Mouse (Mus musculus) liver, postnatal 0 days (tissue): ENCODE measurements around the gene Rab5if. TPM values are rescaled to one million over a fixed set of nuclear protein-coding genes. Genes with fewer than 3 reads are reported as not detected.
"Not testable (repeated sequence)": the region's sequence is repeated elsewhere in the genome, so short reads cannot be mapped to it uniquely, and the experiment has no call there.

Experiments
- ATAC-seq: fragments of 200-750 bp; cut with Nextera tagmentation; 2 replicates; pipeline ENCODE4 v1.8.0; 2017; ENCODE audit warnings: mild to moderate bottlenecking, moderate library complexity
- DNase-seq: peaks from one replicate; pipeline ENCODE4 v3.0.0-alpha.2; 2016
- H3K27ac ChIP-seq: fragments of 300-500 bp; sonication (generic); 2 replicates; pipeline ENCODE4 v1.5.1; 2014; ENCODE audit warnings: antibody characterized with exemption, moderate library complexity, mild to moderate bottlenecking, low read depth
- H3K27me3 ChIP-seq: fragments of 300-500 bp; sonication (generic); 2 replicates; pipeline ENCODE4 v1.6.1; 2014; ENCODE audit warnings: low read length, control low read depth, mixed read lengths; ENCODE audit not compliant: insufficient read depth
- H3K36me3 ChIP-seq: fragments of 300-500 bp; sonication (generic); replicated peaks from 2 replicates; pipeline ENCODE4 v1.6.1; 2014; ENCODE audit warnings: mild to moderate bottlenecking, control low read depth, low read length, moderate library complexity, mixed read lengths; ENCODE audit not compliant: insufficient read depth
- H3K4me1 ChIP-seq: fragments of 300-500 bp; sonication (generic); 2 replicates; pipeline ENCODE4 v1.6.1; 2014; ENCODE audit warnings: antibody characterized with exemption, mild to moderate bottlenecking, control low read depth; ENCODE audit not compliant: insufficient read depth
- H3K4me2 ChIP-seq: fragments of 300-500 bp; sonication (generic); 2 replicates; pipeline ENCODE4 v1.6.1; 2014; ENCODE audit warnings: low read depth, mild to moderate bottlenecking, low read length, moderate library complexity, mixed read lengths
- H3K4me3 ChIP-seq: fragments of 300-500 bp; sonication (generic); 2 replicates; pipeline ENCODE4 v1.5.1; 2014; ENCODE audit warnings: low read depth, low read length
- H3K9ac ChIP-seq: fragments of 300-500 bp; sonication (generic); replicated peaks from 2 replicates; pipeline ENCODE4 v1.6.1; 2014; ENCODE audit warnings: mild to moderate bottlenecking, moderate library complexity
- H3K9me3 ChIP-seq: fragments of 300-500 bp; sonication (generic); 2 replicates; pipeline ENCODE4 v1.6.1; 2016; ENCODE audit warnings: mild to moderate bottlenecking, control low read depth, low read length, mixed read lengths
- CTCF ChIP-seq: sonication (generic); IDR thresholded peaks from 2 replicates; pipeline ENCODE4 v1.5.1; 2016; ENCODE audit warnings: antibody characterized with exemption, low read depth
- EP300 ChIP-seq: IDR thresholded peaks from 2 replicates; pipeline ENCODE4 v1.6.1; 2016; ENCODE audit warnings: antibody characterized with exemption, low read depth, mild to moderate bottlenecking
- WGBS: fragments of 180-500 bp; shearing (Covaris S2); extraction: QIAGEN DNeasy Blood & Tissue Kit; methylation state at CpG from one replicate; pipeline ENCODE4 v1.1.7; 2014; ENCODE audit not compliant: insufficient replicate concordance; 5-methylcytosine and 5-hydroxymethylcytosine counted together
- polyA plus RNA-seq: library from polyadenylated mRNA; unstranded; fragments of >200 nt; fragmentation: Nextera tagmentation; extraction: Ambion mirVana; gene quantifications from 2 replicates; pipeline ENCODE4 v1.2.1, GENCODE M21; 2015

The Rab5if gene
- polyA plus RNA-seq, 1 experiment from 2014 or later, result 190 TPM

GRCm38 (mm10) chr2:156913191-156913590, 50.3 kb downstream of the Rab5if start:
- DNase-seq, result no peak
- Histone ChIP-seq H3K27me3 (no peaks in the 10 kb centered on the region), H3K27ac (no peak overlapping the region), H3K9me3 (no peaks in the 10 kb centered on the region), H3K36me3 (no peaks in the 10 kb centered on the region), H3K4me2 (no peak overlapping the region), H3K4me1 (peaks cover 3% of the 10 kb centered on the region; the same call in 1 of the 2 replicates), H3K4me3 (no peak overlapping the region), H3K9ac (no peak overlapping the region)
- no peak for TF ChIP-seq CTCF
- no peak for TF ChIP-seq EP300
- WGBS, result 69% methylated on average over 5 of the region's 5 CpGs
- ATAC-seq, result no peak

DNA sequence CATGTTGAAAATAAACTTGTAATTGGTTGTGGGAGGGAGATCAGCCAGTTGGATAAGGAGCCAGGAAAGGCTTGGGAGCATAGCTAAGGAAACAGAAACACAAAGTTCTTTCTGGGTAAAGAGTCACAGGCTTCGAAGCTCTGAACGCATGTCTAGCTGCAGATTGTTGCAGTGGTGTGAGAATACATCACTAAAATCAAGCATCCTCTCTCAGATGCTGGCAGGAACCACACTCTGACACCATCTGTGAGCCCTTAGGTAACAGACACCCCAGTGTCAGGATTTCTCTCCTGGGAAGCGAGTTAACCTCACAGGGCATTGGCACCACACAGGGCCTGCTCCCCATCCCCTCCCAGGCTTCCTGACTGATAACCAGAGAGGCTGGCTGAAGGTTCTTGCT, 52.6 kb downstream of the Rab5if start:
- Histone ChIP-seq H3K9me3 (no peaks in the 10 kb centered on the region), H3K4me3 (no peak overlapping the region), H3K36me3 (no peaks in the 10 kb centered on the region), H3K4me2 (no peak overlapping the region), H3K9ac (no peak overlapping the region), H3K27me3 (no peaks in the 10 kb centered on the region), H3K27ac (no peak overlapping the region), H3K4me1 (peaks cover 5% of the 10 kb centered on the region; the same call in 1 of the 2 replicates)
- 68% methylated on average over 3 of the region's 3 CpGs for WGBS
- TF ChIP-seq EP300, result no peak
- TF ChIP-seq CTCF, result no peak
- DNase-seq (no peak), ATAC-seq (no peak)

GRCm38 (mm10) chr2:156916419-156917125, 53.6 kb downstream of the Rab5if start:
- H3K4me1 ChIP-seq, result peaks cover 5% of the 10 kb centered on the region; the same call in 1 of the 2 replicates
- H3K36me3 ChIP-seq, result no peaks in the 10 kb centered on the region
- H3K4me3 ChIP-seq, result no peak overlapping the region
- H3K9me3 ChIP-seq, result no peaks in the 10 kb centered on the region
- WGBS, result 91% methylated on average over 3 of the region's 3 CpGs
- no peak for TF ChIP-seq EP300
- TF ChIP-seq CTCF, result no peak
- no peaks in the 10 kb centered on the region for H3K27me3 ChIP-seq
- H3K4me2 ChIP-seq, result no peak overlapping the region
- DNase-seq (no peak), ATAC-seq (no peak)
- H3K27ac ChIP-seq, result no peak overlapping the region
- H3K9ac ChIP-seq, result no peak overlapping the region

DNA sequence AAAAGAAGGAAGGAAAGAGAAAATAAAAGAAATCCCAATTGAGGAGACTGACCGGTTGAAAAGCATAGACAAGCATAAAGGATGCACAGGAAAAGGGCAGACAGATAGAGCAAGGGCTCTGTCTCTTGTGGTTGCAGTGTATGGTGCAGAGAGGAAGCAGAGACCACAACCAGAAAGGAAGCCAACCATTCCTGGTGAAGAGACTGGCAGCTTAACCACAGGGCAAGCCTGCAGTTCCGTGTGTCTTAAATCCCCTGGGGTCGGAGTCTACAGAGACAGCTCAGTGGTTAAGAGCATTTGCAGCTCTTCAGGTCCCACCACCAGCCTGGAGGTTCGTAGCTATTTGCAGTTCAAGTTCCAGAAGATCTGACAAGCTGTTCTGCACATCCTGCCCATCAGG, 55.6 kb downstream of the Rab5if start:
- Histone ChIP-seq H3K9me3 (no peaks in the 10 kb centered on the region), H3K4me3 (no peak overlapping the region), H3K9ac (no peak overlapping the region), H3K27me3 (no peaks in the 10 kb centered on the region), H3K27ac (no peak overlapping the region), H3K4me1 (peaks cover 9% of the 10 kb centered on the region; the same call in 1 of the 2 replicates), H3K36me3 (no peaks in the 10 kb centered on the region), H3K4me2 (no peak overlapping the region)
- ATAC-seq (no peak; the same call in 1 of the 2 replicates), DNase-seq (peak; percentile 26)
- 24% methylated on average over 4 of the region's 4 CpGs for WGBS
- TF ChIP-seq EP300, result no peak
- no peak for TF ChIP-seq CTCF

- not testable (repeated sequence) for H3K36me3 ChIP-seq, H3K9ac ChIP-seq, H3K27ac ChIP-seq, H3K4me2 ChIP-seq, H3K4me3 ChIP-seq, DNase-seq, ATAC-seq, H3K27me3 ChIP-seq, H3K9me3 ChIP-seq
- 69% methylated on average over 11 of the region's 11 CpGs for WGBS
- H3K4me1 ChIP-seq, result peaks cover 12% of the 10 kb centered on the region
Observed at GRCm38 (mm10) chr2:156919191-156919590, 56.3 kb downstream of the Rab5if start.

GRCm38 (mm10) chr2:156919796-156920195, 56.9 kb downstream of the Rab5if start:
- no peaks in the 10 kb centered on the region for H3K27me3 ChIP-seq
- TF ChIP-seq CTCF (no peak), EP300 (no peak)
- H3K4me2 ChIP-seq, result no peak overlapping the region
- H3K4me1 ChIP-seq, result peaks cover 19% of the 10 kb centered on the region
- 39% methylated on average over 2 of the region's 2 CpGs for WGBS
- no peaks in the 10 kb centered on the region for H3K9me3 ChIP-seq
- ATAC-seq, result no peak
- H3K4me3 ChIP-seq, result no peak overlapping the region
- no peak overlapping the region for H3K9ac ChIP-seq
- no peaks in the 10 kb centered on the region for H3K36me3 ChIP-seq
- no peak for DNase-seq
- no peak overlapping the region for H3K27ac ChIP-seq
